Mouse (Mus musculus): ENCODE results near the gene Wwc1. TPM values are rescaled to one million over a fixed set of nuclear protein-coding genes. Genes with fewer than 3 reads are reported as not detected.

The Wwc1 gene
- polyA plus RNA-seq, 1 experiment from 2014 or later = 9.5 TPM

- Histone ChIP-seq H3K36me3 (ENCODE audit: control insufficient read depth, insufficient read depth, low read length) (no peaks in the 10 kb centered on the region; the same call in 1 of the 2 replicates), H3K4me2 (replicated peaks; ENCODE audit: low read depth, low read length) (no peak overlapping the region), H3K4me1 (ENCODE audit: control insufficient read depth, insufficient read depth, low read length) (peaks cover 5% of the 10 kb centered on the region; the same call in 1 of the 2 replicates), H3K9ac (ENCODE audit: low read depth, low read length) (no peak overlapping the region), H3K4me3 (ENCODE audit: low read length) (no peak overlapping the region), H3K9me3 (ENCODE audit: control insufficient read depth, low read length) (no peaks in the 10 kb centered on the region), H3K27ac (ENCODE audit: low read depth, low read length) (no peak overlapping the region), H3K27me3 (ENCODE audit: control insufficient read depth, insufficient read depth, low read length) (no peaks in the 10 kb centered on the region)
- no peak for ATAC-seq (ENCODE audit: low FRiP score, low TSS enrichment)
- WGBS = 88% methylated on average over 8 of the region's 8 CpGs
Observed at GRCm38 (mm10) chr11:35888790-35889189, 91.5 kb downstream of the Wwc1 start.

DNA sequence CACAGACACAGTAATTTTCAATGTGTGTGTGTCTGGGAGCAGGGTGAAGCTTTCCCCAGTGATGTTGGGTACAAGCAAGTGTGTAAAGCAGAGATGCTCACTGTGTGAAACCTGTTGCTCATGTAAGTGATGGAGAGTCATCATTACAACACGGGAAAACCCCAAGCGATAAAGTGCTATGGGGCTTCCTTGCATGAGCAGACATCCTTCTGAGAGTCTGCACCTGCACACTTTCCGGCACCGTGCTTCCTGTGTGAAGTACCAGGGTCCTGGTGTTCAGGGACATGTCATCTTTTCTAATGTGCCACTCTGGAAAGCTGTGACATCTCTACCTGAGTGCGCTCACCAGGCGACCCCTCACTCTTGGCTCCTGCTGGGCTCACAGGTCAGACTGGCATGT is 97.5 kb downstream of the Wwc1 start:
- Histone ChIP-seq H3K4me2 (replicated peaks; ENCODE audit: low read depth, low read length) (no peak overlapping the region), H3K9ac (ENCODE audit: low read depth, low read length) (no peak overlapping the region), H3K36me3 (ENCODE audit: control insufficient read depth, insufficient read depth, low read length) (0 out of 2 replicates have a peak, but pooled peaks cover 6% of the 10 kb centered on the region), H3K9me3 (ENCODE audit: control insufficient read depth, low read length) (no peaks in the 10 kb centered on the region), H3K4me3 (ENCODE audit: low read length) (no peak overlapping the region), H3K27me3 (ENCODE audit: control insufficient read depth, insufficient read depth, low read length) (no peaks in the 10 kb centered on the region), H3K27ac (ENCODE audit: low read depth, low read length) (no peak overlapping the region), H3K4me1 (ENCODE audit: control insufficient read depth, insufficient read depth, low read length) (no peaks in the 10 kb centered on the region)
- ATAC-seq (ENCODE audit: low FRiP score, low TSS enrichment) = no peak
- WGBS = 93% methylated on average over 6 of the region's 6 CpGs

- Histone ChIP-seq H3K27me3 (ENCODE audit: control insufficient read depth, insufficient read depth, low read length) (no peaks in the 10 kb centered on the region), H3K27ac (ENCODE audit: low read depth, low read length) (no peak overlapping the region), H3K9me3 (ENCODE audit: control insufficient read depth, low read length) (no peaks in the 10 kb centered on the region), H3K4me3 (ENCODE audit: low read length) (no peak overlapping the region), H3K4me2 (replicated peaks; ENCODE audit: low read depth, low read length) (no peak overlapping the region), H3K4me1 (ENCODE audit: control insufficient read depth, insufficient read depth, low read length) (no peaks in the 10 kb centered on the region), H3K36me3 (ENCODE audit: control insufficient read depth, insufficient read depth, low read length) (0 out of 2 replicates have a peak, but pooled peaks cover 5% of the 10 kb centered on the region), H3K9ac (ENCODE audit: low read depth, low read length) (no peak overlapping the region)
- ATAC-seq (ENCODE audit: low FRiP score, low TSS enrichment) = no peak
- 65% methylated on average over 4 of the region's 4 CpGs for WGBS
Observed at GRCm38 (mm10) chr11:35878559-35878897, 101.8 kb downstream of the Wwc1 start.

DNA sequence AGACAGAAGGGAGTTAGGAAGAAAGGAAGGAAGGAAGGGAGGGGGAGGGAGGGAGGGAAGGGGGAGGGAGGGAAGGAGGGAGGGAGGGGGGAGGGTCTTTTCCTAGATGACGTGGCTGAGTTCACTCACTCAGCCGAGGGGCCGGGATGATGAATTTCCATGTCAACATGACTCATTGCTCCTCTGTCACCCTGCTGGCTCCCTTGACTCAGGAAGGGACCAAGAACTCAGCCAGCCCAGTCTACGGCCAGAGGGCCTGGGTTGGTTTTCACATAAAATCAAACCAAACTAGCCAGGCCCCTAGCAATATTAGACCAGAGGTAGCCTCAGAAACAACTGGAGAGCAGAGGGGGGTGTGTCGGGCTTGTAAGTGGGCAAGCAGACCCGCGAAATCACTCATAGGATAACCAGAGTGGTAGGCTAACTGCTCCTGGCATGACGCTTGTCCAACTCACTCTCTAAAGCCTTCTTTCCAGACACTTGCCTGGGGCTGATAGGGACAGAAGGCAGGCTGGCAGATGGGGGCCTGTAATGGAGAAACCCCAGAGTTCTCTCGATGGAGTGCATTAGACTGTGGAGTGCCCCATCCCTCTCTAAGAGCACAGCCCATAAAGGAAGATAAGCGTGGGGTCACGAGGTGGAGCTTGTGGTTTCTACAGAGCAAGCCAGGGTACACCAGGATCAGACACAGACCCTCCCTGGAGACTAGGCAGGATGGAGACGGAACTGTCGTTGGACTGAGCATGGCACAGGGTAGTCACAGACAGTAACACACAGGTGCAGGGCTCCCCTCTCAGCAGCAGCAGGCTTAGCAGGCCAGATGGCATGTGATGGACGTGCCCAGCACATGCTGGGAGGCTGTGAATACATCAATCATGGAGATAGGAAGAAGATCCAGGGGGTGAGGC is 102.4 kb downstream of the Wwc1 start:
- no peaks in the 10 kb centered on the region for H3K27me3 ChIP-seq (ENCODE audit: control insufficient read depth, insufficient read depth, low read length)
- no peaks in the 10 kb centered on the region for H3K4me1 ChIP-seq (ENCODE audit: control insufficient read depth, insufficient read depth, low read length)
- no peak overlapping the region for H3K27ac ChIP-seq (ENCODE audit: low read depth, low read length)
- H3K4me2 ChIP-seq (replicated peaks; ENCODE audit: low read depth, low read length) = no peak overlapping the region
- 0 out of 2 replicates have a peak, but pooled peaks cover 4% of the 10 kb centered on the region for H3K36me3 ChIP-seq (ENCODE audit: control insufficient read depth, insufficient read depth, low read length)
- peak; percentile 42; the same call in 1 of the 2 replicates for ATAC-seq (ENCODE audit: low FRiP score, low TSS enrichment)
- 53% methylated on average over 14 of the region's 14 CpGs for WGBS
- H3K9me3 ChIP-seq (ENCODE audit: control insufficient read depth, low read length) = no peaks in the 10 kb centered on the region
- H3K4me3 ChIP-seq (ENCODE audit: low read length) = no peak overlapping the region
- no peak overlapping the region for H3K9ac ChIP-seq (ENCODE audit: low read depth, low read length)

DNA sequence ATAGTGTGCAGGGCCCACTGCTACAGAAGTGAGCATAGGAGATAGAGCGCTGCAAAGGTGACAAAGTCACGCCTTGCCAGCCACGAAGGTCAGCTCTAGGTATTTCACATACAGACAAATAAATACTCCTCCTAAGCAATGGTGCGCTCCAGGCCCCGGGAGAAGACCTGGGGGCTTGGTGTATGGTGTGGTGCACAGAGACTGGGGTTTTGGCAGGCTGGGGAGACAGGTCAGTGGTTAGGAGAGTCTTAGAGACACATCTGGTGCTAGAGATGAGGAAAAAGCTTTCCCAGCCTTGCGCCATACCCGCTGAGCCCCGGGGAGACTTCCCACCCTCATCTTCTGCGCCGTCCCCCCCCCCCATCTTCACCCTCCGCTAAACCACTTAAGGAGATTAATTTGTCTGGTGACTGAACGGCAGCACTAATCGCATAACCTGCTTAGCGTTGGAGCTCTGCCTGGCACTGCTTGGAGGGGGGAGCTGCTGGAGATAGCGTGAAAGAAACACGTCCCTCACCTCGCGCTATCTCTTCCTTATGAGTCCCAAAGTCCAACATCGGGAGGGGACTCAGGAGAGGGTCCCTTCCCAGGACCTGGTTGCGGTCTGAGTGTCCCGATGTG is 106.6 kb downstream of the Wwc1 start:
- Histone ChIP-seq H3K36me3 (ENCODE audit: control insufficient read depth, insufficient read depth, low read length) (peaks cover 6% of the 10 kb centered on the region; the same call in 1 of the 2 replicates), H3K9ac (ENCODE audit: low read depth, low read length) (no peak overlapping the region), H3K27me3 (ENCODE audit: control insufficient read depth, insufficient read depth, low read length) (no peaks in the 10 kb centered on the region), H3K27ac (ENCODE audit: low read depth, low read length) (no peak overlapping the region), H3K4me2 (replicated peaks; ENCODE audit: low read depth, low read length) (no peak overlapping the region), H3K4me3 (ENCODE audit: low read length) (no peak overlapping the region), H3K9me3 (ENCODE audit: control insufficient read depth, low read length) (no peaks in the 10 kb centered on the region), H3K4me1 (ENCODE audit: control insufficient read depth, insufficient read depth, low read length) (no peaks in the 10 kb centered on the region)
- ATAC-seq (ENCODE audit: low FRiP score, low TSS enrichment) = no peak
- 54% methylated on average over 21 of the region's 21 CpGs for WGBS

DNA sequence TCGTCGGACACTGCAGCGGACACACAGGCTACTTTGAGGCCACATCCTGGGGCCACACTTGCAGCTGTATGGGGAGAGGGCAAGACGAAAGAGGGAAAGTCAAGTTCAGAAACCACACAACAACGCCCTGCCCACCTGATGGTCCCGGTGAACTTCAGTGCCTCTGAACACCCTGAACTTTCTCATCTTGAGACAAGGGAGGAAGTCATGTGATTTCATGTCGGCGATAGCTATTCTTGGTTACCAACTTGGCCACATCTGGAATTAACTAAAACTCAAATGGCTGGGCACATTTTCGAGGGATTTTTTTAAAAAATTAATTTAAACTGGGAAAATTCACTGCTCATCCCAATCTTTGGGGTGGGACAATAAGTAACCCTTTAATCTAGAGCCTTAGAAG is 109.4 kb downstream of the Wwc1 start:
- Histone ChIP-seq H3K9me3 (ENCODE audit: control insufficient read depth, low read length) (no peaks in the 10 kb centered on the region), H3K27me3 (ENCODE audit: control insufficient read depth, insufficient read depth, low read length) (no peaks in the 10 kb centered on the region), H3K4me3 (ENCODE audit: low read length) (no peak overlapping the region), H3K4me1 (ENCODE audit: control insufficient read depth, insufficient read depth, low read length) (no peaks in the 10 kb centered on the region), H3K4me2 (replicated peaks; ENCODE audit: low read depth, low read length) (no peak overlapping the region), H3K27ac (ENCODE audit: low read depth, low read length) (no peak overlapping the region), H3K9ac (ENCODE audit: low read depth, low read length) (no peak overlapping the region), H3K36me3 (ENCODE audit: control insufficient read depth, insufficient read depth, low read length) (peaks cover 6% of the 10 kb centered on the region; the same call in 1 of the 2 replicates)
- no peak for ATAC-seq (ENCODE audit: low FRiP score, low TSS enrichment)
- 90% methylated on average over 9 of the region's 9 CpGs for WGBS

DNA sequence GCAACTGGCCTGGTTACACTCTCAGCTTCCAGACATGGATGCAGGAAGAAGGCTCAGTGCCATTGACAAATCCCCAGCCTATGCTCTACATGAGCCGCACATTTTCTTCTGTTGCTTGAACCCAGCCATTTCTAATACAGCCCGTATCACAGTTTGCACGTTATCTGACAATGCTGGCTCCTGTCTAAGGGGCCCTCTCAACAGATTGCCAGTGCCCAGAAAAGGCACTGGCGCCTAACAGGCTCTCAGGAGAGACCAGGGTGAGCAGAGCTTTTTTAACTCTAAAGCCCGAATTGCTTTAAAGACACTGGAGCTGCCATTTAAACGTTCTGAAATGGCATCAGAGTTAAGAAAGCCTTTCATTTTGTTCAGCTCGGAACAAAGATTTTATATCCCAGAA is 114.2 kb downstream of the Wwc1 start:
- Histone ChIP-seq H3K27me3 (ENCODE audit: control insufficient read depth, insufficient read depth, low read length) (no peaks in the 10 kb centered on the region), H3K36me3 (ENCODE audit: control insufficient read depth, insufficient read depth, low read length) (peaks cover 6% of the 10 kb centered on the region; the same call in 1 of the 2 replicates), H3K9me3 (ENCODE audit: control insufficient read depth, low read length) (no peaks in the 10 kb centered on the region), H3K4me3 (ENCODE audit: low read length) (no peak overlapping the region), H3K9ac (ENCODE audit: low read depth, low read length) (no peak overlapping the region), H3K27ac (ENCODE audit: low read depth, low read length) (no peak overlapping the region), H3K4me1 (ENCODE audit: control insufficient read depth, insufficient read depth, low read length) (peaks cover 14% of the 10 kb centered on the region; the same call in 1 of the 2 replicates), H3K4me2 (replicated peaks; ENCODE audit: low read depth, low read length) (no peak overlapping the region)
- no peak for ATAC-seq (ENCODE audit: low FRiP score, low TSS enrichment)
- 82% methylated on average over 7 of the region's 7 CpGs for WGBS

- peak; percentile 95 for ATAC-seq (ENCODE audit: low FRiP score, low TSS enrichment)
- Histone ChIP-seq H3K36me3 (ENCODE audit: control insufficient read depth, insufficient read depth, low read length) (peaks cover 2% of the 10 kb centered on the region; the same call in 1 of the 2 replicates), H3K4me1 (ENCODE audit: control insufficient read depth, insufficient read depth, low read length) (peaks cover 14% of the 10 kb centered on the region; the same call in 1 of the 2 replicates), H3K4me3 (ENCODE audit: low read length) (no peak overlapping the region), H3K9me3 (ENCODE audit: control insufficient read depth, low read length) (no peaks in the 10 kb centered on the region), H3K27me3 (ENCODE audit: control insufficient read depth, insufficient read depth, low read length) (no peaks in the 10 kb centered on the region), H3K27ac (ENCODE audit: low read depth, low read length) (peak overlapping the region; percentile 18; the same call in 1 of the 2 replicates), H3K4me2 (replicated peaks; ENCODE audit: low read depth, low read length) (peak overlapping the region; percentile 24), H3K9ac (ENCODE audit: low read depth, low read length) (no peak overlapping the region)
- 21% methylated on average over 9 of the region's 9 CpGs for WGBS
Observed at GRCm38 (mm10) chr11:35864981-35865604, 115.2 kb downstream of the Wwc1 start.

All from kidney, embryonic 14.5 days (tissue).